Mouse (Mus musculus) large intestine, adult 2 months (tissue): ENCODE measurements around the gene Terf2. TPM values are rescaled to one million over a fixed set of nuclear protein-coding genes. Genes with fewer than 3 reads are reported as not detected.

ENCODE experiments used
- DNase-seq: peaks from one replicate; pipeline ENCODE4 v3.0.0-alpha.2; 2012; ENCODE audit warnings: low read depth, low spot score
- WGBS: fragments of 180-500 bp; shearing (Covaris S2); methylation state at CpG from one replicate; pipeline ENCODE4 v1.1.7; 2018; 5-methylcytosine and 5-hydroxymethylcytosine counted together
- polyA plus RNA-seq: library from polyadenylated mRNA; depleted of rRNA; stranded (reverse); fragments of >200 nt; gene quantifications from 2 replicates; pipeline ENCODE4 v1.2.3, GENCODE M21; 2012; rRNA removed

Terf2 gene
- polyA plus RNA-seq, 1 experiment, result 7.6 TPM

- DNase-seq, result no peak
- WGBS, result 72% methylated on average over 3 of the region's 3 CpGs
Observed at GRCm38 (mm10) chr8:107029310-107029709, 67.0 kb downstream of the Terf2 start.

- 89% methylated on average over 8 of the region's 8 CpGs for WGBS
- DNase-seq, result no peak
Observed at GRCm38 (mm10) chr8:107023479-107023878, 72.9 kb downstream of the Terf2 start.

Other genes with a start within 250 kb of the Terf2 start
- gene Has3, start 226.3 kb downstream of the Terf2 start, polyA plus RNA-seq, result 0.25 and 0.34 TPM in 2 replicates
- gene Utp4, start 202.9 kb downstream of the Terf2 start, polyA plus RNA-seq, result 17.1 and 20.3 TPM in 2 replicates
- gene Sntb2, start 160.8 kb downstream of the Terf2 start, polyA plus RNA-seq, result 2.2 and 3.9 TPM in 2 replicates
- gene Vps4a, start 65.3 kb downstream of the Terf2 start, polyA plus RNA-seq, result 24.0 and 25.8 TPM in 2 replicates
- 18.0 and 21.9 TPM in 2 replicates for gene Pdf, start 47.9 kb downstream of the Terf2 start, polyA plus RNA-seq
- 28.5 and 33.1 TPM in 2 replicates for gene Cog8, start 39.9 kb downstream of the Terf2 start, polyA plus RNA-seq
- 28.4 and 31.3 TPM in 2 replicates for gene Nip7, start 39.7 kb downstream of the Terf2 start, polyA plus RNA-seq
- gene Tmed6, start 30.9 kb downstream of the Terf2 start, polyA plus RNA-seq, result 7.5 and 18.0 TPM in 2 replicates
- gene Cyb5b, start 54.1 kb upstream of the Terf2 start, polyA plus RNA-seq, result 107 and 208 TPM in 2 replicates
- 5.8 and 13.8 TPM in 2 replicates for gene Nfat5, start 196.9 kb upstream of the Terf2 start, polyA plus RNA-seq